Mouse (Mus musculus) ovary, adult 18-20 months (tissue): Measurements from ENCODE around the gene Vgll4.
A peak's percentile ranks its signal among the peaks of the same experiment; 100 is the strongest.

ENCODE experiments used
- DNase-seq: peaks from one replicate; pipeline ENCODE4 v3.0.0; 2022; ENCODE audit warnings: low spot score, mixed read lengths

The Vgll4 gene

GRCm38 (mm10) chr6:114969213-114970120, at the start of gene Vgll4:
Gene Vgll4 (minus strand): TSS chr6:114969994.
- peak; percentile 46 for DNase-seq

DNA sequence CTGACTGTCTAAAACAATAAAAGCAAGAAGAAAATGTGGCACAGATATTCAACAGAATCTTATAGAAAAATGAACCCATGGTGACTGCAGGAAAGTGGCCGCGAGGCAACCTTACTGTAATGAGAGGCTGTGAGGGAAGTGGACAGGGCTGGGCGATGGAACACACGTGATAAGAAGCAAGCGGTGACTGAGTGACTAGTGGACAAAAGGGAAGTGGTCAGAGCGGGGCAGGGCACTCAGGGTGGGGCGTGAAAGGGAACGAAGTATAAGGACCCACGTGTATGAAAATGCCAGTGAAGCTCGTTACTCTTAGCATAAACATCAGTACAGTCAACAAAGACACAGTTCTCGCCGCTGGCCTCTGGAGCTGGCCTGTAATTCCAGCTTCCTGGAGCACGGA, 45.7 kb upstream of the Vgll4 start:
- DNase-seq = no peak

DNA sequence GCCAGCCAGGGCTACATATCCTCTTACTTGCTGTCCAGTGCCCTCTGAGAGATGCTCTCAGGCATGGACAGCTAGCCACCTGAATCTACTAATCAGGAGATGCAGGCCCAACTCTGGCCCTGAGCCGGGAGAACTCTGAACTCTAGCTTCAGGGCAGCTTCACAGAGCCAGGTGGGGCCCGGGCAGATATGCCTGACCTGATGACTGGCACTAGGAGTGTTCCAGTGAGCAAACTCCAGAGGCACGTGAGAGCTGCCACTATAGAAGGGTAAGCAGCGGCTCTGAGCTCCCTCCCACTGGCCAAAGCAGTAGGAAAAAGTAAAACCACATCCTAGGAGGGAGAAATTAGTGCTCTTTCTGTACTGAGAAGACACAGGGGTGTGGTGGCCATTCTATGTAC, 43.8 kb upstream of the Vgll4 start:
- DNase-seq = no peak

- DNase-seq = no peak
Measured at GRCm38 (mm10) chr6:115011792-115012191, 42.0 kb upstream of the Vgll4 start.

GRCm38 (mm10) chr6:115010815-115011214, 41.0 kb upstream of the Vgll4 start:
- no peak for DNase-seq

- no peak for DNase-seq
Measured at GRCm38 (mm10) chr6:115010304-115010703, 40.5 kb upstream of the Vgll4 start.

GRCm38 (mm10) chr6:115007728-115008127, 37.9 kb upstream of the Vgll4 start:
- DNase-seq = peak; percentile 21

GRCm38 (mm10) chr6:115006948-115007347, 37.2 kb upstream of the Vgll4 start:
- no peak for DNase-seq

DNA sequence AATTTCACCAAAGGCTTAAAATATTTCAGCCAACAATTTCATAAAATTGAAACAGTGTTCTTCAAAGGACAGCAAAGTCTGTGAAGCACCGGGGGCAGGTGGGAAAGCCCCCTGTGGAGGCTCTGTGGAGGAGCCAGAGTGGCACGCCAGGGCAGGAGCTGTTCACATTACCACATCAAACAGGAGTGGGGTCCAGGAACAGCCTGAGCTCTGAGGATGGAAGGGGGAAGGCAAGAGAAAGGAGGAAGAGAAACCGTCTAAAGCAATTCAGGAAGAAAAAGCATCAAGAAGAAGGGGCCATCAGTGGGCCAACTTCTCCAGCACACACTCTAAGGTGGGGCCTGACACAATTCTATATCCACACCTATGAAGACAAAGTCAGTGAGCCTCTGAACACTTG, 36.3 kb upstream of the Vgll4 start:
- no peak for DNase-seq

- DNase-seq = no peak
Measured at GRCm38 (mm10) chr6:115005351-115005890, 35.6 kb upstream of the Vgll4 start.

DNA sequence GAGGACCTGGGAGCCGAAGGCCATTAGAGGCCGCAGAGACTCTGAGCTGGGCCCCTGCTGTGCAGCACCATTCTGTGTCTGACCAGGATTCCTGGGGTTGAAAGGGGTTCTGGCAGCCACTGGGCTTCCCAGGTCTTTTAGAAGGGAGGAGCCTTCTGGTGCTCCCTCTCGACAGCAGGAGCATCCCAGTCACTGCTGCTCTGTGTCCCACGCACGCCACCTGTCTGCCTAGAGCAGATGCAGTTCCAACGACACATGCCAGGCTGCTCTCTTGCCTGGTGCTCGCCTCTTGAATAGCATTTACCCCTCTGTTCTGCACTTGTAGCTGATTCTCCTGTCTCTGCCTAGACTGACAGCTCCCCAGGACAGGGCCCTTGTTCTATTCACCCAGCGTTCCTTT, 34.8 kb upstream of the Vgll4 start:
- no peak for DNase-seq

DNA sequence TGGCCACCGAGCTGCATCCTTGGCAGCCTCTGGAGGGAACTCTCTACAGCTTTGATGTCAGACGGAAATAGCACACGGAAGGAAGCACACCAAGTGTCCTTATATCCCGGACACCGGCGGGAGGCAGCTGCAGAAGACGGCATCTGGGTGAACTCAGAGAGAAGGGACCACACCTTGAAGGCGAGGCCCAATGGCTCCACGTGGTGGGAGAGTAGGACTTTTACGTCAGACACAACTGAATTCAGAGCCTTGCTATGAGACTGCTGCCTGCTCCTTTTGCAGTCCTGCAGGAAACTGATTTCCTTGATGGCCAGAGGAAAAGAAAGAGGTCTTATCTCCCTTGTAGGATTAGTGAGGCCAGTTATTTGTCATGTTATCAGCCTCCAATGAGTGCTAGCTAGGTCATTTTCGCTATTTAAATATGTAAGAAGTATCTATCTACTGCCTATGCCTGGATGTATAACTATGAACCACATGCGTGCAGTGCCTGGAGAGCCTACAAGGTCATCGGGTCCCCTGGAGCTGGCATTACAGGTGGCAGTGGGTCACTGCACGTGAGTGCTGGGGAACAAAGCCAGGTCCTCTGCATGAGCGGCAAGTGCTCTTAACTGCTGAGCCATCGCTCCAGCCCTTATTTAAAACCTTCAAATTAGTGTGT, 28.7 kb upstream of the Vgll4 start:
- no peak for DNase-seq

DNA sequence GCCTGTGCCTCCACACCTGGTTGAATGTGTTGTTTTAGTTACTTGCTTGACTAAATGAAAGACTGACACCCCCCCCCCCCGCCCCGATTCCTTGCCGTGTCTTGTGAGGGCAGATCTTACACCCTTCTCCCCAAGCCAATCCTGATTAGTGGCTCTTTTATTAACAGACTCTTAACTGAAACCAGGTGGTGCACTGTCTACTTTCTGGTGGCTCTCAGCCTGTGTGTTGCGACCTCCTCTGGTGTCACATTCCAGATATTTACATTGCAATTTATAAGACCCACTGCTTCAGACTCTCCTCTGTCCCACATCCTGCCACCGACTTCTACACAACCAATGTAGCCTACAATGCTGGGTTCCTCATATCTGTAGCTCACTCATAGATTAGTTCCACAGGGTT, 27.7 kb upstream of the Vgll4 start:
- no peak for DNase-seq

- no peak for DNase-seq
Measured at GRCm38 (mm10) chr6:114996910-114997309, 27.1 kb upstream of the Vgll4 start.

GRCm38 (mm10) chr6:114994079-114994478, 24.3 kb upstream of the Vgll4 start:
- DNase-seq = no peak

- DNase-seq = no peak
Measured at GRCm38 (mm10) chr6:114993659-114994058, 23.9 kb upstream of the Vgll4 start.

DNA sequence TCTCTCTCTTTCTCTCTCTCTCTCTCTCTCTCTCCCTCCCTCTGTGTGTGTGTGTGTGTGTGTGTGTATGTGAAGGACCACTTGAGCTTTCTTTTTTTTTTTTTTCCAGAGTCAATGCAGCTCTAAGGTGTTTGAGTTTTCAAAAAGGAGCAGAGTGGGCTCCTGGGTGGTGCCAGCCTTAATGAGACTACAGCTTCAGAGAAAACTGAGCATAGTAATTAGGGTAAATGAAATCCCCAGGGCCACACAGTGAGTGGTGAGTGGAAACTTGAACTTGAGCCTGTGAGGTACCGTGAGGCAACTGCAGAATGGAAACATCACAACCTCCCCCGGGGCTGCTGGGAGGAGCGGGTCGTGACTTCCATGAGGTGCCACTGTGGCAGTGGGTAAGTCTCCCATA, 22.1 kb upstream of the Vgll4 start:
- DNase-seq = no peak

- DNase-seq = no peak
Measured at GRCm38 (mm10) chr6:114988619-114988980, 18.8 kb upstream of the Vgll4 start.

GRCm38 (mm10) chr6:114987966-114988618, 18.3 kb upstream of the Vgll4 start:
- DNase-seq = no peak

DNA sequence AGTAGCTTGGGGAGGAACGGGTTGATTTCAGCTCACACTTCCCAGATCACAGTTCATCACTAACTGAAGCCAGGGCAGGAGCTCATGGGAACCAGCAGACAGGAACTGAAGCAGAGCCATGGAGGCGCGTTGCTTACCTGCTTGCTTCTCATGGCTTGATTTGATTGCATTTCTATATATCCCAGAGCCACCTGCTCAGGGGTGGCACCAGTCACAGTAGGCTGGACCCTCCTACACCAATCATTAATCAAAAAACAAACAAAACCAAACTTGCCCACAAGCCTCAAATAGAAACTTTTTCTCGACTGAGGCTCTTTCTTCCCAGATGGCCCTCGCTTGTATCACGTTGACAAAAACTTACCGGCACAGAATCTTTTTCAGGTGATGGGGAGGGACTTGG, 12.9 kb upstream of the Vgll4 start:
- DNase-seq = no peak

DNA sequence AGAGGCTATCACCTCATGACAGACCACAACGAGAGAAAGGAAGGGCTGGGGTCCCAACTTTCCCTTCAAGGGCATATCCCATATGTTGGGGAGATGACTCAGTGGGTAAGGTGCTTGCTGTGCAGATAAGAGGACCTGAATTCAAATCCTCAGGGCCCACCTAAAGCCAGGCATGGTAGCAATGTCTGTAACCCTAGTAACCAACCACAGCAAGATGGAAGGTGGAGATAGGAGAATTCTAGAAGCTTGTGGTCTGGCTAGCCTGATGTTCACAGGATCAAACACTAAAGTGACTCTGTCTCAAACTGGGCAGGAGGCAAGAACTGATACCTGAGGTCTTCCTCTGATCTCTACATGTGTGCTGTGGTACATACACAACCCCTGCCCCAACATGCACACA, 9.9 kb upstream of the Vgll4 start:
- DNase-seq = no peak

- no peak for DNase-seq
Measured at GRCm38 (mm10) chr6:114976915-114977419, 7.2 kb upstream of the Vgll4 start.

DNA sequence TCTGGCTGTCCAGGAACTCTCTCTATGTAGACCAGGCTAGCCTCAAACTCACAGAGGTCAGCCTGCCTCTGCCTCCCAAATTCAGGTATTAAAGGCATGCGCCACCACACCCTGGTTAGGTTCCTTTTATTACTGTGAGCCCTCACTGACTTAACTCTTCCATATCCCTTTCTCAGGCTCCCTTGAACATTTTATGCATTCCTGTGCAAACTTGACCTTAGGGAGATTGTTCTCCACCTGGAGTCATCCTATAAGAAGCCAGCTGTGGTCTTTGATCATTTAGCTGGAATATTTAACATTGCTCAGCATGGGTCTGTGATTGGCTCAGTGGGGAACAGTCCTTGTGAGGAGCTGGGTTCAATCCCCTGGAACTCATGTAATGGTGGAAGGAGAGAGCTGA, 4.5 kb upstream of the Vgll4 start:
- no peak for DNase-seq
